21 mouse cellular contexts compared by ENCODE assay signal in genomic region chr6:42560885-42561284, GRCm38 (mm10). TPM values are rescaled to one million over a fixed set of nuclear protein-coding genes. Genes with fewer than 3 reads are reported as not detected.
A peak's percentile ranks its signal among the peaks of the same experiment; 100 is the strongest.
DNase-seq lines count a peak whose midpoint lies in the region; ATAC-seq and TF ChIP-seq lines count a peak whose summit lies in the region.
"Had no signal": no experiment of that assay in that cellular context is flagged by ENCODE, and none has a peak within 500 bp of the region (broad histone marks: within the 10 kb centered on the region; RNA-seq: fewer than 3 reads in every experiment).

No protein-coding gene starts in this region.

- DNase-seq in heart, postnatal 36 days = no peak
- no peak for DNase-seq in left cerebral cortex, postnatal 10 days (ENCODE audit: extremely low spot score in 1 of 2, low spot score in 2 of 2)
- DNase-seq: adrenal gland, adult 8-10 months; adrenal gland, postnatal 36 days; cerebellum, adult 2 months; cerebellum, postnatal 10 days; forebrain, postnatal 0 days; gastrocnemius, postnatal 14 days; kidney, adult 18-20 months had no signal

- H3K4me2 ChIP-seq in heart, embryonic 15.5 days = no peak overlapping the region
- H3K4me2 ChIP-seq in intestine, embryonic 15.5 days (replicated peaks) = no peak overlapping the region
- no peak overlapping the region for H3K4me2 ChIP-seq in intestine, postnatal 0 days (replicated peaks; ENCODE audit: low read depth)
- no peak overlapping the region for H3K4me2 ChIP-seq in intestine, embryonic 16.5 days (ENCODE audit: low read depth, low read length)
- H3K4me2 ChIP-seq: forebrain, embryonic 13.5 days; hindbrain, embryonic 14.5 days had no signal

- H3K4me1 ChIP-seq in heart, embryonic 15.5 days (replicated peaks) = peaks cover 19% of the 10 kb centered on the region
- no peaks in the 10 kb centered on the region for H3K4me1 ChIP-seq in intestine, embryonic 15.5 days (replicated peaks)
- 0 out of 2 replicates have a peak, but pooled peaks cover 2% of the 10 kb centered on the region for H3K4me1 ChIP-seq in intestine, postnatal 0 days (replicated peaks; ENCODE audit: control insufficient read depth, insufficient read depth, low read length)
- H3K4me1 ChIP-seq in intestine, embryonic 16.5 days (ENCODE audit: control insufficient read depth, insufficient read depth, low read length) = no peaks in the 10 kb centered on the region
- H3K4me1 ChIP-seq: embryonic facial prominence, embryonic 10.5 days; forebrain, embryonic 13.5 days had no signal

- intact Hi-C loops in heart, postnatal 36 days (cut with DNase I) = no loop called here
- intact Hi-C loops in left cerebral cortex, postnatal 10 days (cut with DNase I) = no loop called here

- H3K36me3 ChIP-seq in heart, embryonic 15.5 days = no peaks in the 10 kb centered on the region
- no peaks in the 10 kb centered on the region for H3K36me3 ChIP-seq in intestine, embryonic 15.5 days
- H3K36me3 ChIP-seq in intestine, postnatal 0 days (ENCODE audit: control insufficient read depth, insufficient read depth) = no peaks in the 10 kb centered on the region
- H3K36me3 ChIP-seq in intestine, embryonic 16.5 days (ENCODE audit: control insufficient read depth, insufficient read depth, low read length) = no peaks in the 10 kb centered on the region
- H3K36me3 ChIP-seq: embryonic facial prominence, embryonic 10.5 days had no signal

- H3K27me3 ChIP-seq in heart, embryonic 15.5 days = no peaks in the 10 kb centered on the region
- H3K27me3 ChIP-seq in intestine, embryonic 15.5 days (replicated peaks) = no peaks in the 10 kb centered on the region
- no peaks in the 10 kb centered on the region for H3K27me3 ChIP-seq in intestine, postnatal 0 days (replicated peaks; ENCODE audit: control insufficient read depth, insufficient read depth, low read length)
- no peaks in the 10 kb centered on the region for H3K27me3 ChIP-seq in intestine, embryonic 16.5 days (replicated peaks; ENCODE audit: control insufficient read depth, insufficient read depth, low read length)
- H3K27me3 ChIP-seq: forebrain, embryonic 13.5 days had no signal

- ATAC-seq in heart, embryonic 15.5 days (replicated peaks; ENCODE audit: insufficient number of reproducible peaks, insufficient read depth, low FRiP score, low read depth) = peak; percentile 83; the same call in 1 of the 2 replicates
- ATAC-seq in intestine, embryonic 15.5 days = peak; percentile 59; the same call in 1 of the 2 replicates
- ATAC-seq in intestine, postnatal 0 days = no peak
- peak; percentile 64; the same call in 1 of the 2 replicates for ATAC-seq in intestine, embryonic 16.5 days
- ATAC-seq: forebrain, embryonic 13.5 days; forebrain, postnatal 0 days had no signal

- 38% methylated on average over 5 of the region's 5 CpGs for WGBS in heart, embryonic 15.5 days
- 32% methylated on average over 5 of the region's 5 CpGs for WGBS in intestine, embryonic 15.5 days
- WGBS in intestine, postnatal 0 days = 27% methylated on average over 5 of the region's 5 CpGs
- 34% methylated on average over 5 of the region's 5 CpGs for WGBS in intestine, embryonic 16.5 days

- no peaks in the 10 kb centered on the region for H3K9me3 ChIP-seq in heart, embryonic 15.5 days (replicated peaks)
- H3K9me3 ChIP-seq in intestine, embryonic 15.5 days = no peaks in the 10 kb centered on the region
- H3K9me3 ChIP-seq in intestine, postnatal 0 days (ENCODE audit: control insufficient read depth) = no peaks in the 10 kb centered on the region
- H3K9me3 ChIP-seq in intestine, embryonic 16.5 days (ENCODE audit: control insufficient read depth, low read length) = no peaks in the 10 kb centered on the region
- H3K9me3 ChIP-seq: embryonic facial prominence, embryonic 10.5 days; forebrain, embryonic 13.5 days had no signal

- peak overlapping the region; percentile 63 for H3K27ac ChIP-seq in heart, embryonic 15.5 days
- H3K27ac ChIP-seq in intestine, embryonic 15.5 days = no peak overlapping the region
- H3K27ac ChIP-seq in intestine, postnatal 0 days (ENCODE audit: low read depth, low read length) = no peak overlapping the region
- no peak overlapping the region for H3K27ac ChIP-seq in intestine, embryonic 16.5 days (ENCODE audit: low read length)
- H3K27ac ChIP-seq: embryonic facial prominence, embryonic 10.5 days; forebrain, embryonic 13.5 days; hindbrain, embryonic 14.5 days had no signal

- no peak for TF ChIP-seq CTCF in intestine, postnatal 0 days (IDR thresholded peaks at IDR 0.05; ENCODE audit: low read depth)

- H3K9ac ChIP-seq in heart, embryonic 15.5 days = no peak overlapping the region
- no peak overlapping the region for H3K9ac ChIP-seq in intestine, embryonic 15.5 days
- no peak overlapping the region for H3K9ac ChIP-seq in intestine, postnatal 0 days (ENCODE audit: low read depth, low read length)
- H3K9ac ChIP-seq in intestine, embryonic 16.5 days (ENCODE audit: low read depth, low read length) = no peak overlapping the region
- H3K9ac ChIP-seq: forebrain, embryonic 13.5 days; forebrain, postnatal 0 days; hindbrain, embryonic 14.5 days had no signal

- no peak overlapping the region for H3K4me3 ChIP-seq in heart, embryonic 15.5 days
- no peak overlapping the region for H3K4me3 ChIP-seq in intestine, embryonic 15.5 days (replicated peaks)
- no peak overlapping the region for H3K4me3 ChIP-seq in intestine, postnatal 0 days (ENCODE audit: low read depth, low read length)
- H3K4me3 ChIP-seq in intestine, embryonic 16.5 days (ENCODE audit: low read length) = no peak overlapping the region
- H3K4me3 ChIP-seq: embryonic facial prominence, embryonic 10.5 days; forebrain, embryonic 13.5 days had no signal

RNA-seq across cellular contexts. Expression of gene Olfr455, which starts 13.5 kb away (rescaled TPM):
- 0.05 TPM in 1 of 2 replicates, not detected in the other for polyA plus RNA-seq in heart, embryonic 15.5 days (2015; fragmentation: Nextera tagmentation; extraction: Ambion mirVana)
- not detected for total RNA-seq in heart, postnatal 36 days (2021)
- not detected in 2 replicates for polyA plus RNA-seq in intestine, embryonic 15.5 days (2015; fragmentation: Nextera tagmentation; extraction: Ambion mirVana)
- not detected in 2 replicates for polyA plus RNA-seq in intestine, postnatal 0 days (2015; fragmentation: Nextera tagmentation; extraction: Ambion mirVana)
- not detected in 2 replicates for polyA plus RNA-seq in intestine, embryonic 16.5 days (2015; fragmentation: Nextera tagmentation; extraction: Ambion mirVana)
- total RNA-seq in left cerebral cortex, postnatal 10 days (2021) = not detected
- total RNA-seq: adrenal gland, adult 8-10 months; adrenal gland, postnatal 36 days; ES-E14; forebrain, postnatal 0 days; gastrocnemius, adult 18-20 months; gastrocnemius, postnatal 14 days; hematopoietic stem cell, adult 5-6 weeks had no signal
- polyA plus RNA-seq: cerebellum, adult 2 months; embryonic facial prominence, embryonic 10.5 days; embryonic facial prominence, embryonic 14.5 days; forebrain, embryonic 13.5 days; forebrain, postnatal 0 days; gonadal fat pad, adult 2 months; hindbrain, embryonic 14.5 days had no signal

RNA-seq across cellular contexts. Expression of gene Tcaf3, which starts 36.6 kb away (rescaled TPM):
- polyA plus RNA-seq in heart, embryonic 15.5 days (2015; fragmentation: Nextera tagmentation; extraction: Ambion mirVana) = not detected in 2 replicates
- not detected for total RNA-seq in heart, postnatal 36 days (2021)
- polyA plus RNA-seq in intestine, embryonic 15.5 days (2015; fragmentation: Nextera tagmentation; extraction: Ambion mirVana) = not detected in 2 replicates
- not detected in 2 replicates for polyA plus RNA-seq in intestine, postnatal 0 days (2015; fragmentation: Nextera tagmentation; extraction: Ambion mirVana)
- polyA plus RNA-seq in intestine, embryonic 16.5 days (2015; fragmentation: Nextera tagmentation; extraction: Ambion mirVana) = not detected in 2 replicates
- total RNA-seq in left cerebral cortex, postnatal 10 days (2021) = not detected
- total RNA-seq: adrenal gland, adult 8-10 months; adrenal gland, postnatal 36 days; ES-E14; forebrain, postnatal 0 days; gastrocnemius, adult 18-20 months; gastrocnemius, postnatal 14 days; hematopoietic stem cell, adult 5-6 weeks had no signal
- polyA plus RNA-seq: cerebellum, adult 2 months; embryonic facial prominence, embryonic 10.5 days; embryonic facial prominence, embryonic 14.5 days; forebrain, postnatal 0 days; gonadal fat pad, adult 2 months had no signal
